Mouse (Mus musculus) lung, postnatal 0 days (tissue): ENCODE data around the gene Wdfy2.

Experiments used
- CTCF ChIP-seq: IDR thresholded peaks from 2 replicates; pipeline ENCODE4 v1.5.1; 2016; ENCODE audit warnings: antibody characterized with exemption, mild to moderate bottlenecking
- EP300 ChIP-seq: IDR thresholded peaks from 2 replicates; pipeline ENCODE4 v1.6.1; 2016; ENCODE audit warnings: antibody characterized with exemption, mild to moderate bottlenecking, control low read depth

- TF ChIP-seq CTCF, result no peak
- TF ChIP-seq EP300, result no peak
These were observed 8.2 kb upstream of the Wdfy2 start for GRCm38 (mm10) chr14:62829291-62829690.
